Mouse (Mus musculus) bone marrow, adult 2 months (tissue): ENCODE results near the gene Tuba1b. TPM values are rescaled to one million over a fixed set of nuclear protein-coding genes. Genes with fewer than 3 reads are reported as not detected.

Source experiments
- H3K27ac ChIP-seq: fragments of 200-500 bp; 2 replicates; pipeline ENCODE4 v1.5.1; 2012; ENCODE audit warnings: low read depth, mild to moderate bottlenecking, control low read depth, inconsistent platforms, low read length; ENCODE audit not compliant: control insufficient read depth, poor library complexity, insufficient read depth
- H3K4me1 ChIP-seq: fragments of 200-500 bp; 2 replicates; pipeline ENCODE4 v1.6.1; 2011; ENCODE audit warnings: low read length; ENCODE audit not compliant: control insufficient read depth, insufficient read depth
- H3K4me3 ChIP-seq: fragments of 200-500 bp; replicated peaks from 2 replicates; pipeline ENCODE3; 2011; ENCODE audit warnings: mild to moderate bottlenecking, low read depth, low read length, control low read depth; ENCODE audit not compliant: control insufficient read depth
- CTCF ChIP-seq: fragments of 200-500 bp; IDR thresholded peaks from 2 replicates; pipeline ENCODE4 v1.5.1; 2011; ENCODE audit warnings: low read length, control low read depth; ENCODE audit not compliant: control insufficient read depth, insufficient read depth
- POLR2A ChIP-seq: fragments of 200-500 bp; IDR thresholded peaks from 2 replicates; pipeline ENCODE4 v1.6.1; 2011; ENCODE audit warnings: low read depth, mild to moderate bottlenecking, control low read depth, low read length, borderline replicate concordance; ENCODE audit not compliant: control insufficient read depth
- WGBS: fragments of 180-500 bp; shearing (Covaris S2); methylation state at CpG from one replicate; pipeline ENCODE4 v1.1.7; 2018; 5-methylcytosine and 5-hydroxymethylcytosine counted together
- polyA plus RNA-seq: library from polyadenylated mRNA; stranded (reverse); fragments of >200 nt; gene quantifications from 2 replicates; pipeline ENCODE4 v1.2.4, GENCODE M21; 2011; ENCODE audit warnings: low replicate concordance; ENCODE audit not compliant: missing spikeins, insufficient read depth, insufficient read length

The Tuba1b gene
- polyA plus RNA-seq, 1 experiment, result 942 TPM

GRCm38 (mm10) chr15:98917538-98918498 lies 16.5 kb downstream of the Tuba1b start, which contains the start of gene Lmbr1l:
Gene Lmbr1l (minus strand): TSS chr15:98918231.
- H3K4me1 ChIP-seq, result no peaks in the 10 kb centered on the region
- TF ChIP-seq CTCF (no peak), POLR2A (peak; percentile 61; the same call in 1 of the 2 replicates)
- H3K27ac ChIP-seq, result peak within 1 kb of the TSS; percentile 93
- peak within 1 kb of the TSS; percentile 93 for H3K4me3 ChIP-seq
- WGBS, result under 1% methylated on average over 82 of the region's 82 CpGs

- H3K4me1 ChIP-seq, result no peaks in the 10 kb centered on the region
- peak overlapping the region; percentile 93 for H3K4me3 ChIP-seq
- 1% methylated on average over 14 of the region's 14 CpGs for WGBS
- TF ChIP-seq POLR2A (no peak), CTCF (no peak)
- H3K27ac ChIP-seq, result 0 out of 2 replicates have a peak overlapping the region, but pooled peaks have one; percentile 93
Measured at GRCm38 (mm10) chr15:98917091-98917490, 17.3 kb downstream of the Tuba1b start.

DNA sequence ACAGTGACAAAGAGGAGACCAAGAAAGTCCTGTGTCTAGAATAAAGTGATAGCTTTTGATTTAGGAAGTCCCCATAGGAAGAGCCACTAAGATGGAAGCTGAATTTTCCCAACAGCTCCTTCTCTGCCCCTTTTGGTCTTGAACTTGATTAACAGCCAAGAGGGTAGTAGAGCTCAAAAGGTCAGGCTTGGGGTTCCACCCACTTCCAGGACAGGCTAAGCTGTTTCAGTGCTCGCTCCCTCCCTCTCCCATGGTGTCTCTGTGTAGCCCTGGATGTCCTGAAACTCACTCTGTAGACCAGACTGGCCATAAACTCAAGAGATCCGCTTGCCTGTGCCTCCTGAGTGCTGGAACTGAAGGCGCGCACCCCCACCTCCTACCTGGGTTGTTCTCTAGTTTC lies 18.3 kb downstream of the Tuba1b start:
- TF ChIP-seq POLR2A, result no peak
- no peak for TF ChIP-seq CTCF
- WGBS, result 94% methylated on average over 4 of the region's 4 CpGs
- Histone ChIP-seq H3K4me1 (no peaks in the 10 kb centered on the region), H3K27ac (no peak overlapping the region), H3K4me3 (no peak overlapping the region)

DNA sequence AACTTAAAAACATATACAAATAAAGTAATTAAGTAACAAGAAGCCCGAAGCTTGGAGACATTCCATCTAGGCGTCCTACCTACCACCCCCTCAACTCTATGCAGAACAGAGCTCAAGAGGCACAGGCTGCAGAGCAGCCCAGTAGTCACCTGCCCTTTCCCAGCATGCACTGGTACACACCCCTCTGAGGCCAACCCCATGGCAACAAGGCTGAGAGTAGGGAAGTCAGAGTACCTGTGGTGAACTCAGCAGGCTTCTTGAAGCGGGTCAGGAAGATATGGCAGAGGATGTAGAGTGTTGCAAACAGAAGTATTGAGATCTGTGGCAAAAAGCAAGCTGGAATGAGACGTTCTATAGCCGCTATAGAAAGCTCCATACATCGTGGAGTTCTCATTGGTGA lies 19.5 kb downstream of the Tuba1b start:
- 73% methylated on average over 6 of the region's 6 CpGs for WGBS
- Histone ChIP-seq H3K4me1 (no peaks in the 10 kb centered on the region), H3K27ac (no peak overlapping the region), H3K4me3 (no peak overlapping the region)
- TF ChIP-seq CTCF (no peak), POLR2A (no peak)

DNA sequence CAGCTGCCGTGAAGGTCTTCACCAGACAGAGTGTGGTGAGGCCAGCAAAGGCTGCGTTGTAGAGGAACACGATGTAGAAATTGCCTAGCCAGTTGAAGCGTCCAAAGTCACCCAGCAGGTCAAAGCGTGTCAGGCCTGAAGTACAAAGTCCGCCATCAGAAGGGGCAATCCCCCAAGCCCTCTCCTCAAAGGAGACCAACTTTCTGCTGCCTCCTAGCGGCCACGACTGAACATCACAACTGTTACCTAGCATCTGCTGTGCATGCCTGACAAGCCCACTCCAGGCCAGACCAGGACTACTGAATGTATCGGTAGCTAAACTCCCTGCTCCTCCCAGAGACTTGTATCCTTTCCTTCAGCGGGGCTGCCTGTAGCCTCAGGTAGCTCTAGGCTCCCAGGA lies 29.7 kb downstream of the Tuba1b start:
- no peak overlapping the region for H3K27ac ChIP-seq
- H3K4me3 ChIP-seq, result no peak overlapping the region
- TF ChIP-seq CTCF (peak; percentile 55), POLR2A (no peak)
- H3K4me1 ChIP-seq, result no peaks in the 10 kb centered on the region
- 62% methylated on average over 10 of the region's 10 CpGs for WGBS

- 93% methylated on average over 2 of the region's 2 CpGs for WGBS
- Histone ChIP-seq H3K4me1 (no peaks in the 10 kb centered on the region), H3K27ac (no peak overlapping the region), H3K4me3 (no peak overlapping the region)
- no peak for TF ChIP-seq POLR2A
- no peak for TF ChIP-seq CTCF
Measured at GRCm38 (mm10) chr15:98902600-98902999, 31.8 kb downstream of the Tuba1b start.

- Histone ChIP-seq H3K4me3 (no peak overlapping the region), H3K4me1 (no peaks in the 10 kb centered on the region), H3K27ac (no peak overlapping the region)
- 51% methylated on average over 1 of the region's 1 CpGs for WGBS
- no peak for TF ChIP-seq POLR2A
- TF ChIP-seq CTCF, result no peak
Measured at GRCm38 (mm10) chr15:98901530-98901929, 32.8 kb downstream of the Tuba1b start.

DNA sequence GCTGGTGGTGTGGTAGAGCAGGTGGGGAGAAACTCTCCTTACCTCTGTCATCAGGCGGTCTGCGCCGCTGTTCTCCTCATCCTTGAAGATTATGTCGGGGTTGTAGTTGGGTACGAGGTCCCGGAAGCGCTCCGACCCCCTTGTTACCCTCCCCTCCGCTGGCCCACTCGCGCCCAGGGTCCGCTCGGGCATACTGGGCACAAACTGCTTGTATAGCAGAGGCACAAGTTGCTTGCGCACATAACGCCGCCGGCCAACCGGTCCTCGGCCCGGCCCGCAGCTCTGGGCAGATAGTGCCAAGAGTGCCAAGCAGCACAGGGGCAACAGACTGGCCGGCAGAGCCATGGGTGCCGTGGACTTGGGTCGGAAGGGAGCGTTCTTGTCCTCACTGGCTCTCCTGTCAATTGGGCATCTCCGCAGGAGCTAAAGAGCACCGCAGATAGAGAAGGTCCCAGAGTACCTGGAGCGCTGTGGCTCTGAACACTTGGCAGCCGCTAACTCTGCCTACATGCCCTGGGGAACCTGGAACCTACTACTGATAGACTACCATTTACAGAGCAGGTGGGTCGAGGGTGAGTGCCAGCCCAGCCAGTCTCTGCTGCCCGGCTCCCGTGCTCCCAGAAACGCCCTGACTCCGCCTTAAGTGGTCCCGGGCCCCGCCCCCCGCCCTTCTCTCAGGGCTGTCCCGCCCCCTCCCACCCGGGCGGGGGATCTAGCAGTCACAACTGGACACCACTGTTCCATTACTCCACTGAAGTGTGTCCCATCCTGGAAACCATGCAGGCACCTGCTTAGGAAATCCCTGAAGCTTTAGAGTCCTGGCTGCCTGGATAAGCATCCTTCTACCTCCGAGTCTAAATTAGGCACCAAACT lies 36.2 kb downstream of the Tuba1b start, which contains the start of gene Dhh:
Gene Dhh (minus strand): TSS at position 613 of the 873 bp plus-strand sequence.
- H3K4me1 ChIP-seq, result peaks cover 2% of the 10 kb centered on the region; the same call in 1 of the 2 replicates
- 4% methylated on average over 41 of the region's 41 CpGs for WGBS
- TF ChIP-seq POLR2A (no peak), CTCF (no peak)
- no peak within 1 kb of the TSS for H3K27ac ChIP-seq
- no peak within 1 kb of the TSS for H3K4me3 ChIP-seq
